In the genomic region with DNA sequence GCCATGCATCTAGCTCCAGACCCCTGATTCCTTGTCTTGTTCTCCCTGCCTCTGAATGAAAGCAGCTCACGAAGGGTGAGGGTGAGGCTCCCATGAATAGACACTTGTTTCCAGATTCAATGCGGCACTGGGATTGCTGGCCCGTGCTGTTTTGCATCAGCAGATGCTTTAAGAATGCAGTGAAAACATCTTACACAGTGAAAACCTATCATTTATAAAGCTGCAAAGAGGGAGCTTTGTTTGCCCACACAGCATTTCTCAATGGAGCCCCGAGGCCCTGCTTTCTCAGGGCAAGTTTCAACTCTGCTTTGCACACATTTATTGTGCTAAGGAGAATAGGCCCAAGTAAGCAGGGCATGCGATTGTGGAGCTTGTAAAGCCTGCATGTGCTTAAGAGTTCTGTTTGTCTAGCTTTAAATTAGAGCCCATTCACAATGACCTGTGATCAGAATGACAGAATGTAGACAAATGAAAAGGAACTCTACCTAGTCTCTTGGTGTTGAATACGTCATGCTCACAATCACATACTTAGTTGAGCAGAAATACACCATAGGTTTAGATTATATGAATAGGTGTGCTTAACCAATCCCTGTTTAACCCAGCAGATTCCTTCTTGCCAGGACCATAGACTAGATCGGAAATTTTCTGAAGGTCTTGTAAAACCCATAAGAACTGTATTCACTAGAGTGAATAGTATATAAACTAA, we compare ENCODE assay signal across 12 mouse cellular contexts.
DNase-seq lines count a peak whose midpoint lies in the region; ATAC-seq lines count a peak whose summit lies in the region.
"Had no signal": no experiment of that assay in that cellular context is flagged by ENCODE, and none has a peak within 500 bp of the region (broad histone marks: within the 10 kb centered on the region; RNA-seq: fewer than 3 reads in every experiment).

No protein-coding gene starts in this region.

- no peak overlapping the region for H3K9ac ChIP-seq in embryonic facial prominence, embryonic 14.5 days (ENCODE audit: low read depth, low read length)
- no peak overlapping the region for H3K9ac ChIP-seq in hindbrain, embryonic 15.5 days
- no peak overlapping the region for H3K9ac ChIP-seq in neural tube, embryonic 12.5 days
- H3K9ac ChIP-seq: heart, embryonic 15.5 days had no signal

- 39% methylated on average over 7 of the region's 7 CpGs for WGBS in embryonic facial prominence, embryonic 14.5 days
- 30% methylated on average over 7 of the region's 7 CpGs for WGBS in hindbrain, embryonic 15.5 days
- WGBS in neural tube, embryonic 12.5 days, result 29% methylated on average over 7 of the region's 7 CpGs

- H3K4me2 ChIP-seq in embryonic facial prominence, embryonic 14.5 days (ENCODE audit: low read depth, low read length), result no peak overlapping the region
- no peak overlapping the region for H3K4me2 ChIP-seq in hindbrain, embryonic 15.5 days
- no peak overlapping the region for H3K4me2 ChIP-seq in neural tube, embryonic 12.5 days (replicated peaks)
- H3K4me2 ChIP-seq: heart, embryonic 15.5 days had no signal

- ATAC-seq in embryonic facial prominence, embryonic 14.5 days (ENCODE audit: low read depth), result peak; percentile 26; the same call in 1 of the 2 replicates
- peak; percentile 89 for ATAC-seq in hindbrain, embryonic 15.5 days (ENCODE audit: low FRiP score, low read depth)
- ATAC-seq in neural tube, embryonic 12.5 days (ENCODE audit: low FRiP score, low read depth), result peak; percentile 89

- no peaks in the 10 kb centered on the region for H3K4me1 ChIP-seq in embryonic facial prominence, embryonic 14.5 days (ENCODE audit: control insufficient read depth, insufficient read depth, low read length)
- no peaks in the 10 kb centered on the region; the same call in 1 of the 2 replicates for H3K4me1 ChIP-seq in hindbrain, embryonic 15.5 days (replicated peaks)
- H3K4me1 ChIP-seq in neural tube, embryonic 12.5 days, result peaks cover 9% of the 10 kb centered on the region; the same call in 1 of the 2 replicates
- H3K4me1 ChIP-seq: heart, embryonic 15.5 days had no signal

- H3K27ac ChIP-seq in embryonic facial prominence, embryonic 14.5 days (replicated peaks; ENCODE audit: low read depth, low read length), result no peak overlapping the region
- no peak overlapping the region; the same call in 1 of the 2 replicates for H3K27ac ChIP-seq in hindbrain, embryonic 15.5 days (replicated peaks)
- H3K27ac ChIP-seq in neural tube, embryonic 12.5 days, result 0 out of 2 replicates have a peak overlapping the region, but pooled peaks have one; percentile 10
- H3K27ac ChIP-seq: heart, embryonic 15.5 days; layer of hippocampus, adult 2 months; macrophage had no signal

- H3K27me3 ChIP-seq in embryonic facial prominence, embryonic 14.5 days (replicated peaks; ENCODE audit: control insufficient read depth, insufficient read depth, low read length), result no peaks in the 10 kb centered on the region
- H3K27me3 ChIP-seq in hindbrain, embryonic 15.5 days, result no peaks in the 10 kb centered on the region
- no peaks in the 10 kb centered on the region for H3K27me3 ChIP-seq in neural tube, embryonic 12.5 days (replicated peaks)
- H3K27me3 ChIP-seq: heart, embryonic 15.5 days had no signal

- DNase-seq in retina, postnatal 1 day, result peak; percentile 19
- no peak for DNase-seq in retina, embryonic 14.5 days (ENCODE audit: low spot score)
- peak; percentile 56 for DNase-seq in embryonic facial prominence, embryonic 14.5 days (ENCODE audit: low spot score)
- DNase-seq in ovary, postnatal 14 days (ENCODE audit: low spot score), result no peak
- no peak for DNase-seq in T-cell, adult 2 months (ENCODE audit: low spot score)
- DNase-seq in adrenal gland, postnatal 25 days, result no peak
- DNase-seq: kidney, adult 11 months had no signal

- no peaks in the 10 kb centered on the region for H3K9me3 ChIP-seq in embryonic facial prominence, embryonic 14.5 days (ENCODE audit: control insufficient read depth, low read length)
- H3K9me3 ChIP-seq in hindbrain, embryonic 15.5 days, result no peaks in the 10 kb centered on the region
- no peaks in the 10 kb centered on the region for H3K9me3 ChIP-seq in neural tube, embryonic 12.5 days
- H3K9me3 ChIP-seq: heart, embryonic 15.5 days had no signal

- no peaks in the 10 kb centered on the region for H3K36me3 ChIP-seq in embryonic facial prominence, embryonic 14.5 days (ENCODE audit: control insufficient read depth, insufficient read depth, low read length)
- no peaks in the 10 kb centered on the region for H3K36me3 ChIP-seq in hindbrain, embryonic 15.5 days
- no peaks in the 10 kb centered on the region for H3K36me3 ChIP-seq in neural tube, embryonic 12.5 days
- H3K36me3 ChIP-seq: heart, embryonic 15.5 days had no signal

- H3K4me3 ChIP-seq in embryonic facial prominence, embryonic 14.5 days (ENCODE audit: low read depth, low read length), result no peak overlapping the region
- no peak overlapping the region for H3K4me3 ChIP-seq in hindbrain, embryonic 15.5 days
- H3K4me3 ChIP-seq in neural tube, embryonic 12.5 days, result no peak overlapping the region
- H3K4me3 ChIP-seq: heart, embryonic 15.5 days; layer of hippocampus, adult 2 months had no signal

Comparison
In these comparisons a context has a peak if more than half of its experiments do, and no peak if none do; other contexts are left out.
1. DNase-seq: peak in retina, postnatal 1 day (single experiment) and embryonic facial prominence, embryonic 14.5 days (single experiment); none in retina, embryonic 14.5 days (single experiment), ovary, postnatal 14 days (single experiment), T-cell, adult 2 months (single experiment) and adrenal gland, postnatal 25 days (single experiment).
2. ATAC-seq: peak in every context shown above with its lines; median percentile 89 in hindbrain, embryonic 15.5 days; 89 in neural tube, embryonic 12.5 days; 26 in embryonic facial prominence, embryonic 14.5 days.